Mouse (Mus musculus) gastrocnemius, adult 18-20 months (tissue): ENCODE measurements around the gene Fam241b. TPM values are rescaled to one million over a fixed set of nuclear protein-coding genes. Genes with fewer than 3 reads are reported as not detected.

ENCODE experiments used
- DNase-seq: peaks from one replicate; pipeline ENCODE4 v3.0.0; 2021; ENCODE audit warnings: low spot score
- long read RNA-seq, 2 experiments: library from polyadenylated mRNA; stranded (forward); transcript quantifications; one replicate each; pipeline ENCODE4 v2.0.0; 2021
- total RNA-seq, 2 experiments: library from RNA; stranded (reverse); gene quantifications; 2 replicates each; pipeline ENCODE4 v1.2.3; 2021

Fam241b gene
- 1 to 10 TPM; 1.7 to 2.7 TPM for total RNA-seq
- long read RNA-seq, experiment 1 = 0 reads
- long read RNA-seq, experiment 2 = 0 reads

DNA sequence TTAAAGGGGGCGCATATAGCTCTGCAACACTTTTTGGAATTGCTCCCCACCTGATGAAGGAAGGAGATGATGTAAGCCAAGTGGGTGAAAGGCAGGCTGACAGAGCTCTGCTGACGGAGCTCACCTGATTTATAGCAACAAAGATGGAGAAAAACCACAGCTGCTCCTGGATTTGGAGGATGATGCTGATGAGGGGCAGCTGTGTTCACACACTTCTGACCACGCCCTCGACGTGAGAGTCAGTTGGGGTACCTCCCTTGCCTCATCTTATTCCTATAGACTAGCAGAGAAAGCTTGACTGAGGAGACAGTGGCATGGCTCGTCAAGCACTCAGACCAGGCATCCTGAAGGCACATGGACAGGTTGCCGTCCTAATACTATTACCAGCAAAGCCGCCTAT is at the start of gene Fam241b:
Gene Fam241b (minus strand): TSS at position 101 of the 400 bp plus-strand sequence.
- no peak for DNase-seq

DNA sequence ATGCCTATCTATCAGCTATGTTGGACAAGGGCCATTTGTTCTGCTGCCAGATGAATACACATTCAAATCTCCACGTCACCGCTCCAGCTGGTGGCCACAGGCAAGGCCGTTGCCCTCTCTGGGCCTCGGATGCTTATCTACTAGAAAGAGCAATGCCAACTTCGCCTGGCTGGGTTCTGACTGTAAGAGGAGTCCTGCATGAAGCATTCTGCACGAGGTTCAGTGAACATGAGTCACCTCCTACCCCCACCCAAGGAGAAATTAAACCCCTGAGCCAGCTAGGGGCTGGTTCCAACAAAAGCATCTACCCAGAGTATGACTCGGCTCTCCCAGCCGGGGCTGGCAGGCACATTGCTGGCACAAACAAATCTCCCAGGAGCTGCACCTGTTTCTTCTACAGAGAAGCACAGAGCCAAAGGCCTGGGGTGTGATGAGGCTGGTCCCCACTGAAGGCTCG is 49.0 kb upstream of the Fam241b start:
- peak; percentile 92 for DNase-seq

DNA sequence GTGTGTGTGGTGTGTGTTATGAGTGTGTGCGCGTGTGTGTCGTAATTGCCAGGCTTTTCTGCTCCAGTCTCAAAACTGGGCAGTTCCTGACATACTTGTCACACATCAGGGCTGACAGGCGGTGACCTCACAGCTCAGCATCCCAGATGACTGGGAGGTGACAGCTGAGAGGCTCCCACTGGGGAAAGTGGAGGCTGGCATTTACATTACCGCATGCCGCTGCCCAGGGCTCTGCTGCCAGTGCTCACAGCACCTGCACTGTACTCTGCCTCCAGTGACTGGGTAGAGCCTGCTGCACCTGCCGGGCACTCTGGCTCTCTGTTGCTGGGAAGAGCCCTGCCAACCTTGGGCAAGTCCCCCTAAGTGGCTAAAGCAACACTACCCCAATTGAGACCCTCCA is 47.1 kb upstream of the Fam241b start:
- DNase-seq = no peak

DNA sequence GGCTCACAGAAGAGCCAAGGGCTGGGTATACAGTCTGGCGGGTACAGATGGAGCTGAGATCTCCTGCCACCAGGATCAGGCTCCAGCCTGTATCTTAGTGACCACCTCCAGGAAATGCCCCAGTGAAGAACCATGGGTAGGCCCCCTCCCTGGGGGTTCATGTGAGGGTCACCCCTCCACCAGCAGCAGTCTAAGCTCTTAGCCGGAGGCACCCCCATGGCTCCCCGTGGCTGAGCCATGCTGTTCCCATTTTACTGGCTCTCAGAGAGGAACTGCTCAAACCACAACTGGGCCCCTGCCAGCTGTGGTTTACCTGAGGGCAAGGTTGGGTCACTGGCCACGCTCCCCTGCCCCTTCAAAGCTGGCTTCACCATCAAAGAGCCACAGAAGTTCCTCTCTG is 46.2 kb upstream of the Fam241b start:
- no peak for DNase-seq

DNA sequence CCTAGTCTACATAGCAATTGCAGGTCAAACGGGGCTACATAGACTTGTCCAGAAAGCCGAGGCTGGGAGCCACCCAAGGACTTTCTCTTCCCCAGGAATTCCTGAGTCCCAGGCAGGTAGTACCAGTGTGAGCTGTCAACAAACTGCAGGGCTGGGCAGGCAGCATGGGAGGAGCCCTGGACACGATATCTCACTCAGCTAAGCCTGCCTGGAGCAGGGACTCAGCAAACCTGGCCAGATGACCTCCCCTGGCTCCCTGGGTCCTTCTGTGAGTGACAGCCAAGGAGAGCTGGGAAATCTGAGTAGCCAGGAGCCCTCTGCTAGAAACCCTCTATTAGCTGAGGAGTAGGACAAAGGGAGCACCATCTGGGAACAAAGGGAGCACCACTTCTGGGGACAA is 45.6 kb upstream of the Fam241b start:
- DNase-seq = peak; percentile 65

DNA sequence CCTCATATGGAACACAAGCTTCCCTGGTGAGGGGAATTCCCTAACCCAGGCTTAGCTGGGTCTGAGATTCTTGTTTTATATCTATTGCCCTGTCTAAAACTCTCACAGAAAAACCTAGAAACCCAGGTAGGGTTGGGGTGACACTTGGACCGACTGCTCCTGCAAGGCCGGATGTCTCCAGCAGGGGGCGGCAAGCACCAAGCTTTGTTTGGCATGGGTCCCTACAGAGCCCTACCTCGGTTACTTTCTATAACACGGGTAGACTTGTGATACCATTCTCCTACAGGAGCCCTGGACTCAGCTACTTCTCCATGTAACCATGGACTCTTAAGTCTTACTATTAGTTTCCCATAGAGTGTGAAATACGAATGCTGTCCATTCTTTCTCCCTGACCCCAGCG is 43.2 kb upstream of the Fam241b start:
- DNase-seq = peak; percentile 81

DNA sequence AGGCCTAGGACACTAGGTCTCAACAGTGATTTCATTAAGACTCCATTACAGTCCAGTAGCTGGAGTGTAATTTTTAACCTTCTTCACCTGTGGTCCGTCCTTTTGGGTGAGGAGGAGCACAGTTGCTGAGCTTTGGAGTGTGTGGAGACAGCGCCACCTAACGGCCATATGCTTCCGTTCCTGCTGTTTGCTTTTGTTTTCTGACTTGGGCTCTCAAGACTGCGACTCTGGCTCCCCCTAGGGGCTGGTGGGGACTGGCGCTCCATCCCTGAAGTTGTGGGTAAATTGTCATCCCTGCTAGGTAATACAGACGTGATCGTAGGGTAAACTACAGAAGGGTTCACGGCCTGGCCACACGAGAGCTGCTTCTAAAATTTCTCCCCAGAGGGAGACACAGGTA is 39.3 kb upstream of the Fam241b start:
- peak; percentile 91 for DNase-seq

DNA sequence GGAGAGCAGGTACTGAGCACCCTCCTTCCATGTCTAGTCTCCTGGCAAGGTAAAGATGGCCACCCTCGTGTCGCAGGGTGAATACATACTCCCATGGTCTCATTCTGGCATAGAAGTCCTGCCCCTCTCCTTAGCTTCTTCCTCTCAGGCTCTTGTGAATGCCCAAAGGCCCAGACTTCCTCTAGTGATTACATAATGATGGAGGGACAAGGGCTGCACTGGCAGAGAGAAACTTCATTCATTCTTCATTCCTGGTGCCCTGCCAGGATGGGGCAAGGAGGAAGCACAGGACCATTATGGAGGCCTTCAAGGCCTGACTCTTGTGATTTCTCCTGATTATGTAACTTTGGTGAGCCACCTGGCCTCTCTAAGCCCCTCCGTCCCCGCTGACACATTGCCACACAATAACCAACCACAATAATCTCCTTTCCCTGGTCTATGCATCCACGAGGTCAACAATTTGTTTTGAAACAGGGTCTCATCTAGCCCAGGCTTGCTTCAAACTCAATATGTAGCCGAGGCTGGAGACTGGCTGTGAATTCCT is 38.8 kb upstream of the Fam241b start:
- DNase-seq = no peak

DNA sequence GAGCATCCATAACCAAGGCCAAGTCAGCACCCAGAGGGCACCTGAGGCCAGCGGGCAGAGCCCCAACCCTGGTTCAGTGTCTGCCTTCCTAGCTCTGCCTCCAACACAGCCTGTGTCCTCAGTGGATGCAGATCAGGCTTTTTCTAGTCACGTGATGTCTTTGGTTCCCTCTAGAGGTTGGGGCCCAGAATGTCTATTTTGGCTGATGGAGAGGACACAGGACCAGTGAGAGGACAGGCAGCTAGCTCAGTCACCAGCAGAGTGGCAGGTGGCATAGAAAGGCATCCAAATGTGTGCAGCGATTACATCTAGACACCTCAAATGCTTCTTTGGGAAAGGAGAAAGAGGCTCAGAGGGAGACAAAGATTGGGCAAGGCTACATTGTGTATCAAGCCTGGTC is 38.0 kb upstream of the Fam241b start:
- DNase-seq = no peak

DNA sequence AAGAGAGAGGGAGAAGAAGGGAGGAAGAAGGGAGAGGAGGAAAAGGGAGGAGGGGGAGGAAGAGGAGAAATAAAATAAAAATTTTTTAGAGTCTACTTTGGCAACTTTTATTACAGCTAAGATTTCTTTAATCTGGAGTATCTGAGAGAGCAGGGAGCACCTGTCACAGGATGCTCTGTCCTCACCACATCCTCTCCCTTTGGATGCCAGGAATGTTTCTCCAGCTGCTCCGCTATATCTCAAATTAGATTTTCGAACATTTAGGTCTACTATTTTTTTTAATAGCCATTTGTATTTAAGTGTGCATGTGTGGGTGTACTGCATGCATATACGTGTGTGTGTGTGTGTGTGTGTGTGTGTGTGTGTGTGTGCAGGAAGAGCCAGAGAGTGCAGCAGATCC is 36.2 kb upstream of the Fam241b start:
- no peak for DNase-seq

DNA sequence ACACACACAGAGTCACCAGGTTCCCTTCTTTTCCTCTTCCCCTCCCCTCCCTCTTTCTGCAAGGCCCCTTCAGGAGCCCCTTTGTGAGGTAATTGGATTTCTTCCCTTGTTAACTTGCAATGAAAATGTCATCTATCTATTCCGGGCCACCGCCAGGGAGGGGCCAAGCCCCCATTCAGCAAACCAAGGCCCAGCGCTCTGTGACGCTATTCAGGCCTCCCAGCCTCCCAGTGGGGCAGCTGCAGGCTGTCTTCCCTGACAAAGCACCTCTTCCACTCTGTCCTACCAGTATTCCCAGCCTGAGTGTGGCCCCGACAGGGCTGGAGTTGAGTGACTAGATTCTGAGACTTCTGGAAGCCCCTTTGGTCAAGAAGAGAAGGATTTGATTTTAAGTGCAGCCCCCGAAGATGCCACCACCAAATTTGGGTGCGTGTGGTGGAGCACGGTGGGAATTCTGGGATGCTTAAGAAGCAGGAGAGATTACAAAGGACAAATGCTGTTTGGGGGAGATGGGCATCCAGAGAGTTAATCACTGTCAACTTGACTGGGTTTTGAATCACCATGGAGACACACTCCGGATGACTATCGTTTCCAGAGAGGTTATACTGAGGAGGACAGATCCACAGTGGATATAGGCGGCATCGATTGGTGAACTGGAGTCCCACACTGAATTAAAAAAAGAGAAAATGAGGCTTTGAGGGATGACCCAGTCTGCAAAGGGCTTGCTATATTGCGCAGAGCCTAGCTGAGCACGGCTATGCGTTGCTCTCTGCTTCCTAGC is 31.0 kb upstream of the Fam241b start:
- DNase-seq = no peak

DNA sequence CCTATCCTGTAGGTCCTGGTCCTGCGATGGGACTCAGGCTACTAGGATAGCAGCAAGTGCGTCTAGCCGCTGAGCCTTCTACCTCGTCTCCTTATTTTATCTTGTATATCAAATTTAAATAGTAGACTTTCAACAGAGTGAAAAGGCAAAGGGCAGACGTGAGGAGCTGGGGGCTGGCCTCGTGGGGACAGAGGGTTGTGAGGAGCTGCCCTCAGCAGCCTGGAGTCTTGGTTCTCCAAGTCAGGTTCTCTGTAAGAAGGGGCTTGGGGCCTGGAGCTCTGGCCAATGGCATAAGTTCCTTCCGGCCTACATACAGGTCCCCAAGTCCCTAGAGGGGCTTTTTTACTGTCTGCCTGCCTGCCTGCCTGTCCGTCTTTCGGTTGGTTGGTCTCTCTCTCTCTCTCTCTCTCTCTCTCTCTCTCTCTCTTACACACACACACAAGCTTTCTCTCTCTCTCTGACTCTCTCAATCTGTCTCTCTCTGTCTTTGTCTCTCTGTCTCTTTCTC is 30.3 kb upstream of the Fam241b start:
- no peak for DNase-seq

DNA sequence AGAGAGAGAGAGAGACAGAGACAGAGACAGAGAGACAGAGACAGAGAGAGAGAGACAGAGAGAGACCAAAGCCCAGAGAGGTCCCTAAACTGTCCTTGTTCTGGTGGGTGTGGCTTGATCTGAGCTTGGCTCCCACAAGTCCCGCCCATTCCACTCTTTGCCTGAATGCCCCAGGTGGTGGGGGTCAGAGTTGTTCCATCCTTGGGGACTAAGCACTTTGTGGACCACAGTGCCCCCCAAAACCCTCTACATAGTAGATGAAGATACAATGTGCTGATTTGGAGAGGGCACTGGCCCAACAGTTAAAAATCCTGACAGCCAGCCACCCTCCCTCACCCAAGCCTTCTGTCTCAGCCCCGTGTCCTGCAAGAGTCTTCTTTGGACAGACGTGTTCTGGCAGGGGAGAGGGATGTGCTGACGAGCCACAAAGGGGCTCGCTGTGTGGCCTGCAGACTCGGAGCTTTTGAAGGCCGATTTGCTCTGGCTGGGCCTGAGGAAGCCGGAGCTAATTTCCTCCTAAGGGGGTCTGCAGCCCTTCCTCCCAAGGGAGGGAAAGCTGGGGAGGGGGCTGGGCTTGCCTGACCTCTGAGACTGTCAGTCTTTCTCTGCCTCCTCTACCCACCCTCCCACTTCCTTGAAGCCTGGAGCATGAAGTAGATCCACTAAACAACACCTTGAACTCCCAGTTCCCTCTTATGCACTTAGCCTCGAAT is 29.3 kb upstream of the Fam241b start:
- no peak for DNase-seq

DNA sequence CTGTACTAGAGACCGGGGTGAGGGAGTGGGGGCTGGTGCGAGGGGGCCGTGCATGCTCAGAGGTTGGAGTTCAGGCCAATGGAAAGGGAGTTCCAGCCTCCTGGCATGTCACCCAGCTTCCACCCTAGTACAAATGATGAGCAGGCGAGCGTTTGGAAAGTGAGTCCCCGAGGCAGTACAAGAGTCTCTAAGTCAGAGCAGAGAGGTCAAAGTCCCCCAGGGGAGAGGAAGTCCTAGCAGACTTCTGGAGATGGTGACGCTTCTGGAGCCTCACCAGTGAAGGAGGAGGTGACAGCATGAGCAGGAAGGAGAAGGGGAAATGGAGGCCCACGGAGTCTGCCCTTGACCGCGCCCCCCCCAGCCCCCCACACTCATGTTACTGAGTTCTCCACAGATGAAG is 18.7 kb upstream of the Fam241b start:
- no peak for DNase-seq

DNA sequence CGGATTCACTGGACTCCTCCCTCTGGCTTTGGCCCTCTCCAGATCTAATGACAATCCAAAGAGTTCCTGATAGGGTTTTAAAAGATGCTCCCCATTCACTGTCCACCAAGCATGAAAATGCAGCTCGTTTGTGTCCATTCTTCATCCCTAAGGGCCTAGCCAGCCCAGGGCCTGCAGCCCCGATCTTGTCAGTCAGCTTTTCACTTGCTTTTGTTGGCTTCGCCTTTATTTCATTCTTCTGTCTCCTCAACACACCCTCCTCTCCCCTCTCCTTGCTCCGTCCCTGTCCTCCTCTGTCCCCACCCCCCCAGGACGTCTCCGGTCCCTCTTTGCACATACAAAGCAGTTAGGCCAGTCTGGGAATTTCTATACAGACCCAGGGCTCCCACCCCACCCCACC is 6.2 kb upstream of the Fam241b start:
- DNase-seq = no peak

DNA sequence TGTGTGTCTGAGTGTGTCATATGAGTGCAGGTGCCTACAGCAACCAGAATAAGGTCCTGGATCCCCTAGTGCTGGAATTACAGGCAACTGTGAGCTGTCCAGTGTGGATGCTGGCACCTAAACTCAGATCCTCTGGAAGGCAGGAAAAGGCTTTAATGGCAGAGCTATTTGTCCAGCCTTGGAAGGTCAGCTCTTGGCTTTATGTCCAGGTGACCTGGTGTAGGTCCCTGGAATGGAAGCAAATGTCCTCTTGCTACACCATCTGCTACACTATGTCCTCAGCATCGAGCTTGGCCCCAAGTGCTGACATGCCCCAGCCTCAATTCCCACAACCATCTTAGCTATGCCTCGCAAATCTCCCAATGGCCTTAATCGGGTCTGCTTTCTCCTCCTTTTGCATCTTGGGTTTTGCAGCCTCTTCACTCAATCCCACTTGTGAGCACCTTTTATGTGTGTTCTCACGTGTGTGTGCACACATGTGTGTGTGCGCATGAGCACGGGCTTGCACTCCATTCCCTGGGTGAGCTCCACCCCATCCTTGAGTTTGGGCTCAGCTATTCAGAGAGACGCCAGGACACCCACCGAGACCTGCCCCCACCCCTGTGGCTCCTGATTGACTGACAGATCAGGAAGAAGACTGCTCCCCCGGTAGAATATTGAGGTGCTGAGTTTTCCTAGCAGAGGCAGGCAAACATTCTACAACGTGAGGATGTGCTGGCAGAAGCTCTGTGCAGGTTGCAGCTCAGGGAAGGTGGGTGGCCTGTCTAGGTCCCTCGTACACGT is 3.9 kb upstream of the Fam241b start:
- no peak for DNase-seq

DNA sequence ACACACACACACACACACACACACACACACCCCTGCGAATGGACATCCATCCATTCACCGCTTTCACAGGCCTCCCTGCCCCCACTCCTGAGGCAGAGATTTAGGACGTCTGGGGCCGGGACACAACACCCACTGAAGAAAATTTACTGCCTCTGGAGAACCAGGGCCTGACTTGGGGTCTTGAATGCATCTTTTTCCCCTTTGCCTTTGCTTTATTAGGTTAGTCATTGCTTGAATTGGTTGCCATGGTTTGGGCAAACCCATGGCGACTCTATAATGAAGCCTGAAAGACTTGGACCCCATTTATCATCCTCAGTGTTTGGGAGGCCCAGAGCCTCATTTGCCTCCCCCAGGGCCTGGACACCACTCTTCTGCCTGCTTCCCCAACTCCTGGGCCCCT is 2.2 kb upstream of the Fam241b start:
- no peak for DNase-seq

DNA sequence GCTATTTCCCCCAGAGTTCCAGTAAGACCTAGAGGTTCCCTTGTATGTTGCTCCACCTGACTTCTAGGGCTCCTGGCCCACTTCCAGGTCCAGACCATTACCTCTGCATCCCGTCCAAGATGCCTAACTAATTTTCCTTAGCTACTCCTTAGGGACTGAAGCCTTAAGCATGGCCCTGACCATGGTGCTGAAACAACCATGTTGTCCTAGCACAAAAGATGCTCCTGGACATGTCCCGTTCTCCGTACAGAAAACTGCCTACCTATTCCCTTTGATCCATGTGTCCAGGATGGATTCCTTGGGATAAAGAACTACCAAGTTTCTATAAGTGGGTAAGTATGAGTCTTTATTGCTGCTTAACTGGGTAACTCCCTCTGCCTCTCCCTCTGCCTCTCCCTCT is 5.7 kb downstream of the Fam241b start:
- no peak for DNase-seq

DNA sequence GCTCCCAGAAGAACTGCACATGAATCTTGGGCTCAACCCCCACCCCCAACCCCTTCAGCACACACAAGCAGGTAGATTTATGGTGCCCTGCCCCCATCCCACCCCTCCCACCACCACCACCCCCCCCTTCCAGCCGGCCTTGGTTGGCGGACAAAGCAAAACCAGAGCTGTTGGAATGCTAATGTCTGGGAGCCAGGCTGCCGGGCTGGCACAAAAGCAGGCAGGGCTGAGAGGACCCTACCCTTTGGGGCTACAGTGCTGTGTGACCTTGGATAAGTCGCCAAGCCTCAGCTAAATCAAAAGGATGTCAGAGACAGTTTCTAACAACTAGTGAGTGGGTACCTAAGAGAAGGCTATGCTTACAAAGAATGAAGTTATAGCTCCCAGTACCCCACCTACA is 6.6 kb downstream of the Fam241b start:
- no peak for DNase-seq

DNA sequence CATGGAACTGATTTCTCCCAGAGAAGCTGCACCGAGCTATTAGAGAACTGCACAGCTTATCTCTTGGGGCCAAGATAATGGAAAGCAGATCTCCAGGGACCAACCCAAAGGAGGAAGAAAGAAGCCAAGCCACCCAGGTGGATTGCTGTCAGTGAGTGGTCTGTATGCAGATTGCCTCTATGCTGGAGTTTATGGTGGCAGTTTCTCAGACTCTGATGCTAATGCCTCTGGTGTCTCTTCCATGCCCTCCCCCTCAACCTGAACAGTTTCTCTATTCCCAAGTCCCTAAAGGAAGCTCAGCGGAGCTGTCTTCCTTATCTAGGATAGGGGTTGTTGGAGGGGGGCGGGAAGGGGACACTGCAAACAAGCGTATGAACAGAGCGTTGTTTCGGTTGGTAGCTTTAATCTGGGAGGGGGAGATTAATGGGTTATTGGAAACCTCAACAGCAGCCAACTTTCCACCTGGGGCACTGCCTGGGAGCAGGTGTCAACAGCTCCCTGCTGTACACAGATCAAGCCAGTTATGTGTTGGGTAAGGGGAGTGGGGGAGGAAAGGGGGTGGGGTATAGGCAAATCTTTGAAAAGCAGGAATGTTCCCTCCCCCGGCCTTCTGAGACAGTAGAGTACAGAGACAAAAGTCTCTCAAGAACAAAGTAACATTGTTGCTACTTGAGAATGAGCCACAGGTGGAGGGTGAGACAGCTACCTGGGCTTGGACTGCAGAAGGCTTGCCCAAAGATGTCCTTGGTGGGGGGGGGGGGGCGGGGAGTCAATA is 7.8 kb downstream of the Fam241b start:
- DNase-seq = no peak
